Mouse (Mus musculus) G1E (cell line): Measurements from ENCODE around the gene Ccz1. TPM values are rescaled to one million over a fixed set of nuclear protein-coding genes. Genes with fewer than 3 reads are reported as not detected.

Experiments used
- ATAC-seq: 2 replicates; pipeline ENCODE4 v1.8.0; 2016; ENCODE audit warnings: mild to moderate bottlenecking; ENCODE audit not compliant: insufficient number of reproducible peaks, poor library complexity, low FRiP score, severe bottlenecking; ENCODE audit errors: extremely low read depth
- DNase-seq: peaks from one replicate; pipeline ENCODE4 v3.0.0; 2012; ENCODE audit warnings: low spot score
- H3K27me3 ChIP-seq: 2 replicates; pipeline ENCODE4 v1.6.1; 2012; ENCODE audit warnings: mild to moderate bottlenecking, low read length, inconsistent platforms; ENCODE audit not compliant: insufficient read depth
- H3K36me3 ChIP-seq: replicated peaks from 2 replicates; pipeline ENCODE3; 2012; ENCODE audit warnings: mild to moderate bottlenecking, inconsistent platforms
- H3K4me1 ChIP-seq: 2 replicates; pipeline ENCODE4 v1.6.1; 2012; ENCODE audit warnings: low read depth, low read length, inconsistent platforms, mixed read lengths; ENCODE audit not compliant: insufficient read depth
- H3K4me3 ChIP-seq: 2 replicates; pipeline ENCODE4 v1.5.1; 2012; ENCODE audit warnings: low read depth, mild to moderate bottlenecking, inconsistent platforms, low read length, moderate library complexity, mixed read lengths
- H3K9me3 ChIP-seq: replicated peaks from 2 replicates; pipeline ENCODE4 v1.6.1; 2012; ENCODE audit warnings: inconsistent platforms
- CTCF ChIP-seq: IDR thresholded peaks from 2 replicates; pipeline ENCODE4 v1.5.1; 2012; ENCODE audit warnings: low read depth, low read length, inconsistent platforms, mixed read lengths
- GATA1 ChIP-seq: IDR thresholded peaks from 2 replicates; pipeline ENCODE4 v1.6.1; 2012; ENCODE audit warnings: borderline replicate concordance, low read length, inconsistent platforms, mixed read lengths
- GATA2 ChIP-seq: IDR thresholded peaks from 2 replicates; pipeline ENCODE4 v1.6.1; 2012; ENCODE audit warnings: low read depth, low read length, inconsistent platforms, borderline replicate concordance
- POLR2AphosphoS5 ChIP-seq: IDR thresholded peaks from 2 replicates; pipeline ENCODE4 v1.6.1; 2012; ENCODE audit warnings: low read depth, low read length, inconsistent platforms; ENCODE audit not compliant: insufficient replicate concordance
- TAL1 ChIP-seq: conservative IDR thresholded peaks from 2 replicates; pipeline ENCODE4 v1.6.1; 2012; ENCODE audit warnings: low read depth, low read length, inconsistent platforms, mixed read lengths
- polyA plus RNA-seq: library from polyadenylated mRNA; stranded (reverse); fragments of >175 nt; gene quantifications from 2 replicates; pipeline ENCODE4 v1.2.3, GENCODE M21; 2012
- total RNA-seq, 2 experiments: library from RNA; stranded (forward) in 1 of 2; stranded (reverse) in 1 of 2; fragments of 200-1000 nt in 1 of 2; fragments of >200 nt in 1 of 2; fragmentation: Nextera tagmentation in 1 of 2; gene quantifications; 2 replicates each; pipeline ENCODE4 v1.2.3; 2014 to 2017

Gene Ccz1
- total and polyA plus RNA-seq, 3 experiments, result 50.9 to 107 (median 107) TPM

- Histone ChIP-seq H3K4me3 (no peak overlapping the region), H3K27me3 (peaks cover 21% of the 10 kb centered on the region)
Measured at GRCm38 (mm10) chr5:143957101-143957500, 57.6 kb downstream of the Ccz1 start.

GRCm38 (mm10) chr5:143950016-143950415 is 64.7 kb downstream of the Ccz1 start:
- peaks cover 5% of the 10 kb centered on the region; the same call in 1 of the 2 replicates for H3K27me3 ChIP-seq
- H3K4me3 ChIP-seq, result no peak overlapping the region
- DNase-seq (no peak), ATAC-seq (no peak)
- no peaks in the 10 kb centered on the region for H3K36me3 ChIP-seq
- TF ChIP-seq GATA1 (no peak), GATA2 (no peak), TAL1 (no peak), POLR2AphosphoS5 (no peak), CTCF (no peak)
- H3K9me3 ChIP-seq, result no peaks in the 10 kb centered on the region
- no peaks in the 10 kb centered on the region for H3K4me1 ChIP-seq

More at GRCm38 (mm10) chr5:143957101-143957500, 57.6 kb downstream of the Ccz1 start:
- H3K36me3 ChIP-seq, result no peaks in the 10 kb centered on the region
- peaks cover 4% of the 10 kb centered on the region for H3K9me3 ChIP-seq
- TF ChIP-seq GATA1 (no peak), CTCF (no peak), TAL1 (no peak), POLR2AphosphoS5 (no peak), GATA2 (no peak)
- H3K4me1 ChIP-seq, result no peaks in the 10 kb centered on the region
- DNase-seq (no peak), ATAC-seq (no peak)

- H3K4me1 ChIP-seq, result no peaks in the 10 kb centered on the region
Measured at GRCm38 (mm10) chr5:143948361-143948760, 66.3 kb downstream of the Ccz1 start.

DNA sequence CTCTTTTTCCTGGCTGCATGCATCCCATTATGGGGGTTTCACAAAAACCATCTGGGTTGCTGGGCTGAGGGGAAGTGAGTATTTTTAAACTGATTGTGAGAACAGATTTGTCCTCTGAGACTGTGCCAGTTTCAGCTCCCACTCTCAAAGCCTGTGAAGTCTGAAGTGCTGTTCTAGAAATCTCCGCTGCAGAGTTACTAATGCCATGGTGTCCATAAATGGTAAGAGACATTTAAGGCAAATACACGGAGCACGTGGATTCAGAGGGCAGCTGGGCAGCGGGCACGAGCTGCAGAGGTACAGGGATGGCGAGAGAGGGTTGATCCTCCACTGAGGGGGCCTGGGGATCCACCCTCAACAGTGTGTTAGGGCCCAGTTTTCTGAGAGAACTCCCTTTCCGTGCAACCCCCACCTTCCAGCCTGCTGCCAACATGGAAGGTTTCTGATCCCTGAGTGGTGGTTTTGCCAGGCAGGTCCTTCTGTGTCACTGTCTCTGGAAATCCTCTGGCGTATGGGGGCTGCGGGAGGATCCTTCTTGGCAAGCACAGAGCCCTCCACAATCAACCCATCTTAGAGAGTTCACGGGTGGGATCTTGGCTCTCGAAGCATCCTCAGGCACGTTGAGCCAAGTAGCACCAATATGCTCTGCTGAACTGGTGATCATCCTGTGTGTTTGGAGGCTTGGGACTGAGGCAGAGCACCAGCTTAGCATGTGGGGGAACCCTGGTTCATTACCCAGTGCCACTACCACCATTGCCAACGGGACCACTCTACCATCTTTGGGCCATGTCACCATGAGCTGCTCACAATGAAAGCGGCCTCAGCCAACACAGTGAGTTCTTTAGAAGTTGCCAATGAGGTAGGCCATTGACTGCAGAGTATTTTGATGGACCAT is 71.2 kb downstream of the Ccz1 start:
- no peak for DNase-seq
- TF ChIP-seq POLR2AphosphoS5, result no peak
- TF ChIP-seq GATA1, result no peak
- no peak for TF ChIP-seq CTCF
- TF ChIP-seq GATA2, result no peak
- TF ChIP-seq TAL1, result no peak
- peaks cover 3% of the 10 kb centered on the region; the same call in 1 of the 2 replicates for H3K4me1 ChIP-seq
- peaks cover 13% of the 10 kb centered on the region for H3K27me3 ChIP-seq
- H3K4me3 ChIP-seq, result no peak overlapping the region
- ATAC-seq, result no peak
- no peaks in the 10 kb centered on the region for H3K36me3 ChIP-seq
- no peaks in the 10 kb centered on the region for H3K9me3 ChIP-seq

More at GRCm38 (mm10) chr5:143948361-143948760, 66.3 kb downstream of the Ccz1 start:
- H3K9me3 ChIP-seq, result no peaks in the 10 kb centered on the region
- TF ChIP-seq TAL1 (no peak), GATA1 (no peak), GATA2 (no peak), POLR2AphosphoS5 (no peak), CTCF (no peak)
- H3K4me3 ChIP-seq, result no peak overlapping the region
- ATAC-seq, result no peak
- no peak for DNase-seq
- peaks cover 14% of the 10 kb centered on the region for H3K27me3 ChIP-seq
- H3K36me3 ChIP-seq, result no peaks in the 10 kb centered on the region

- Histone ChIP-seq H3K9me3 (no peaks in the 10 kb centered on the region), H3K36me3 (no peaks in the 10 kb centered on the region), H3K4me3 (no peak overlapping the region), H3K4me1 (peaks cover 3% of the 10 kb centered on the region; the same call in 1 of the 2 replicates), H3K27me3 (peaks cover 13% of the 10 kb centered on the region)
- DNase-seq (no peak), ATAC-seq (no peak)
- TF ChIP-seq GATA2 (no peak), CTCF (no peak), POLR2AphosphoS5 (no peak), TAL1 (no peak), GATA1 (no peak)
Measured at GRCm38 (mm10) chr5:143941588-143941987, 73.1 kb downstream of the Ccz1 start.

Other genes with a start within 250 kb of the Ccz1 start
- 52.6 and 73.0 TPM in 2 replicates for gene Eif2ak1, start 197.1 kb downstream of the Ccz1 start, total RNA-seq (2014; fragmentation: Nextera tagmentation)
- gene Eif2ak1, start 197.1 kb downstream of the Ccz1 start, total RNA-seq (2017), result 31.9 and 34.6 TPM in 2 replicates
- 12.9 and 18.9 TPM in 2 replicates for gene Eif2ak1, start 197.1 kb downstream of the Ccz1 start, polyA plus RNA-seq
- not detected in 2 replicates for gene Ankrd61, start 117.2 kb downstream of the Ccz1 start, total RNA-seq (2014; fragmentation: Nextera tagmentation)
- gene Ankrd61, start 117.2 kb downstream of the Ccz1 start, total RNA-seq (2017), result 0.06 and 0.22 TPM in 2 replicates
- gene Ankrd61, start 117.2 kb downstream of the Ccz1 start, polyA plus RNA-seq, result not detected in 2 replicates
- gene Aimp2, start 105.0 kb downstream of the Ccz1 start, total RNA-seq (2014; fragmentation: Nextera tagmentation), result 48.3 and 61.2 TPM in 2 replicates
- 75.9 and 82.8 TPM in 2 replicates for gene Aimp2, start 105.0 kb downstream of the Ccz1 start, total RNA-seq (2017)
- 69.6 and 91.3 TPM in 2 replicates for gene Aimp2, start 105.0 kb downstream of the Ccz1 start, polyA plus RNA-seq
- gene Pms2, start 104.9 kb downstream of the Ccz1 start, total RNA-seq (2014; fragmentation: Nextera tagmentation), result 42.8 and 46.9 TPM in 2 replicates
- 33.3 and 36.4 TPM in 2 replicates for gene Pms2, start 104.9 kb downstream of the Ccz1 start, total RNA-seq (2017)
- 0.85 and 2.3 TPM in 2 replicates for gene Pms2, start 104.9 kb downstream of the Ccz1 start, polyA plus RNA-seq
- gene Gm42421, start 86.7 kb downstream of the Ccz1 start, total RNA-seq (2014; fragmentation: Nextera tagmentation), result not detected in 2 replicates
- 0.70 and 1.3 TPM in 2 replicates for gene Gm42421, start 86.7 kb downstream of the Ccz1 start, total RNA-seq (2017)
- gene Gm42421, start 86.7 kb downstream of the Ccz1 start, polyA plus RNA-seq, result not detected in 2 replicates
- 1.6 and 1.7 TPM in 2 replicates for gene Rsph10b, start 81.8 kb downstream of the Ccz1 start, total RNA-seq (2014; fragmentation: Nextera tagmentation)
- not detected in 2 replicates for gene Rsph10b, start 81.8 kb downstream of the Ccz1 start, total RNA-seq (2017)
- not detected in 2 replicates for gene Rsph10b, start 81.8 kb downstream of the Ccz1 start, polyA plus RNA-seq
- not detected in 2 replicates for gene Ocm, start 11.8 kb upstream of the Ccz1 start, total RNA-seq (2014; fragmentation: Nextera tagmentation)
- not detected in 2 replicates for gene Ocm, start 11.8 kb upstream of the Ccz1 start, total RNA-seq (2017)
- gene Ocm, start 11.8 kb upstream of the Ccz1 start, polyA plus RNA-seq, result not detected in 2 replicates
- gene Lmtk2, start 85.6 kb upstream of the Ccz1 start, total RNA-seq (2014; fragmentation: Nextera tagmentation), result 26.1 and 29.0 TPM in 2 replicates
- gene Lmtk2, start 85.6 kb upstream of the Ccz1 start, total RNA-seq (2017), result 10.6 and 11.7 TPM in 2 replicates
- gene Lmtk2, start 85.6 kb upstream of the Ccz1 start, polyA plus RNA-seq, result 8.5 and 9.3 TPM in 2 replicates
- 3.2 and 3.5 TPM in 2 replicates for gene Bhlha15, start 175.4 kb upstream of the Ccz1 start, total RNA-seq (2014; fragmentation: Nextera tagmentation)
- gene Bhlha15, start 175.4 kb upstream of the Ccz1 start, total RNA-seq (2017), result 0.35 and 0.44 TPM in 2 replicates
- 1.4 and 1.5 TPM in 2 replicates for gene Bhlha15, start 175.4 kb upstream of the Ccz1 start, polyA plus RNA-seq
- gene Tecpr1, start 208.7 kb upstream of the Ccz1 start, total RNA-seq (2014; fragmentation: Nextera tagmentation), result 7.0 and 10.8 TPM in 2 replicates
- gene Tecpr1, start 208.7 kb upstream of the Ccz1 start, total RNA-seq (2017), result 17.5 and 20.1 TPM in 2 replicates
- 5.8 and 6.9 TPM in 2 replicates for gene Tecpr1, start 208.7 kb upstream of the Ccz1 start, polyA plus RNA-seq
- gene Bri3, start 229.6 kb upstream of the Ccz1 start, total RNA-seq (2014; fragmentation: Nextera tagmentation), result 33.0 and 37.6 TPM in 2 replicates
- gene Bri3, start 229.6 kb upstream of the Ccz1 start, total RNA-seq (2017), result 60.2 and 63.4 TPM in 2 replicates
- 58.1 and 75.9 TPM in 2 replicates for gene Bri3, start 229.6 kb upstream of the Ccz1 start, polyA plus RNA-seq